Mouse (Mus musculus) MEL (cell line): ENCODE results near the gene Cflar.

Source experiments
- CHD1 ChIP-seq: IDR thresholded peaks from 2 replicates; pipeline ENCODE4 v1.6.1; 2012; ENCODE audit warnings: low read depth, mild to moderate bottlenecking, inconsistent platforms, low read length, improper control_type of control experiment
- POLR2A ChIP-seq, 2 experiments: IDR thresholded peaks; 2 replicates each; pipeline ENCODE4 v1.6.1; 2011 to 2012; ENCODE audit warnings: low read length in 2 of 2, mild to moderate bottlenecking in 2 of 2, control low read depth in 1 of 2, improper control_type of control experiment in 1 of 2, low read depth in 1 of 2, moderate library complexity in 1 of 2; ENCODE audit not compliant: control insufficient read depth in 1 of 2, insufficient read depth in 1 of 2, poor library complexity in 1 of 2

DNA sequence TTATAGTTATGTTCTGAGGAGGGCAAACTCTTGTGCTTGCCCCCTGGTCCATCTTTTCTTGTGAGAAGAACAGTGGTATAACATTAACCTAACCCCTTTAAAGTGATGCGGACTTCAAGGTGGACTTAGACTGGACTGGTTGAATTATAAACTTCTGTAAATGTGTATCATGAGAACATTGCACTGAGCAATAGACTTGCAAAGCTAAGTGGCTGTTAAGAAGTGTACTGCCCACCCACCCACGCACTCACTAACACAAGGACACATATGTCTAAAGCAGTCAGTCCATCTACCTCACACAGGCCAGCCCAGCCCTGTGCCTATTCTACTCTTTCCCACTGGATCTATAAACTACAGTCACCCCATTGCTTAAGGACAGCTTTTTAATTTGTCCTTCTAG is 22.3 kb downstream of the Cflar start:
- no peak for TF ChIP-seq POLR2A (IDR thresholded peaks at IDR 0.05; ENCODE audit: control insufficient read depth in 1 of 2, insufficient read depth in 1 of 2, low read depth in 1 of 2, low read length in 2 of 2, poor library complexity in 1 of 2)
- TF ChIP-seq CHD1, result no peak
